Mouse (Mus musculus) ES-Bruce4 (cell line): Measurements from ENCODE around the gene Ugt1a7c. TPM values are rescaled to one million over a fixed set of nuclear protein-coding genes. Genes with fewer than 3 reads are reported as not detected.
A peak's percentile ranks its signal among the peaks of the same experiment; 100 is the strongest.
"Not testable (repeated sequence)": the region's sequence is repeated elsewhere in the genome, so short reads cannot be mapped to it uniquely, and the experiment has no call there.

Experiments used
- H3K27ac ChIP-seq: 2 replicates; pipeline ENCODE4 v1.5.1; 2012; ENCODE audit warnings: low read length, inconsistent platforms; ENCODE audit not compliant: insufficient read depth
- H3K27me3 ChIP-seq: 2 replicates; pipeline ENCODE4 v1.6.1; 2012; ENCODE audit warnings: mild to moderate bottlenecking, low read length, inconsistent platforms; ENCODE audit not compliant: control insufficient read depth, poor library complexity, insufficient read depth, severe bottlenecking
- H3K36me3 ChIP-seq: 2 replicates; pipeline ENCODE4 v1.6.1; 2012; ENCODE audit warnings: inconsistent platforms, mild to moderate bottlenecking, low read length, moderate library complexity; ENCODE audit not compliant: control insufficient read depth, poor library complexity, insufficient read depth, severe bottlenecking
- H3K4me1 ChIP-seq: one replicate; pipeline ENCODE4 v1.8.1; 2011; ENCODE audit warnings: low read length; ENCODE audit not compliant: control insufficient read depth, insufficient read depth
- H3K4me3 ChIP-seq: 2 replicates; pipeline ENCODE4 v1.5.1; 2011; ENCODE audit warnings: low read depth, mild to moderate bottlenecking, low read length
- H3K9ac ChIP-seq: 2 replicates; pipeline ENCODE4 v1.6.1; 2012; ENCODE audit warnings: low read depth, mild to moderate bottlenecking, inconsistent platforms; ENCODE audit not compliant: poor library complexity, severe bottlenecking
- H3K9me3 ChIP-seq: replicated peaks from 2 replicates; pipeline ENCODE4 v1.6.1; 2012; ENCODE audit warnings: mild to moderate bottlenecking, low read length, inconsistent platforms; ENCODE audit not compliant: control insufficient read depth, poor library complexity, insufficient read depth, severe bottlenecking
- CTCF ChIP-seq: IDR thresholded peaks from one replicate; pipeline ENCODE4 v1.8.1; 2011; ENCODE audit warnings: low read depth, low read length
- EP300 ChIP-seq: IDR thresholded peaks from 2 replicates; pipeline ENCODE4 v1.6.1; 2011; ENCODE audit warnings: low read depth, low read length; ENCODE audit not compliant: insufficient read depth
- POLR2A ChIP-seq: IDR thresholded peaks from one replicate; pipeline ENCODE4 v1.8.1; 2011; ENCODE audit warnings: low read length; ENCODE audit not compliant: insufficient read depth
- polyA plus RNA-seq: library from polyadenylated mRNA; stranded (reverse); fragments of >200 nt; gene quantifications from 2 replicates; pipeline ENCODE4 v1.2.4, GENCODE M21; 2011; ENCODE audit warnings: low read depth; ENCODE audit not compliant: missing spikeins, insufficient read depth, insufficient read length

The Ugt1a7c gene
- polyA plus RNA-seq, 1 experiment = not detected

DNA sequence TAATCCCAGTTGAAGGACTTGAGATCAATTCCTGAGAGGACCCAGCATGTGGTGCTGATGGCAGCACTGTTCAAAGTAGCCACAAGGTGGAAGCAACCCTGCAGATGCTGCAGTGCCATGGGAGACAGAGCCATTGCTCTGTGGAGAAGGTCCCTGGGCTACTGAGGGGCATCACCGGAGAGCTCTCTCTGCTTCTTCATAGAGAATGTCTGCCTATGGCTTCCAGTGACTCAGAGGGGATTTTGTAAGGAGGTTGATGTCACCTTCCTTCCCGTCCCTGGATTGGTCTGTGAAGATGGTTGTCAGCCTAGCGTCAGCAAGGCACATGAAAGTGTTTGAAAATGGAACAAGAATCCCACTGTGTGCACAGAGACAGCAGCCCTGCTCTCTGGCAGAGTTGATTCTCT lies 589 bp upstream of the Ugt1a7c start:
- H3K36me3 ChIP-seq, H3K9me3 ChIP-seq, H3K9ac ChIP-seq, H3K27me3 ChIP-seq, H3K27ac ChIP-seq, H3K4me3 ChIP-seq, H3K4me1 ChIP-seq: not testable (repeated sequence)
- TF ChIP-seq CTCF = peak; percentile 3

DNA sequence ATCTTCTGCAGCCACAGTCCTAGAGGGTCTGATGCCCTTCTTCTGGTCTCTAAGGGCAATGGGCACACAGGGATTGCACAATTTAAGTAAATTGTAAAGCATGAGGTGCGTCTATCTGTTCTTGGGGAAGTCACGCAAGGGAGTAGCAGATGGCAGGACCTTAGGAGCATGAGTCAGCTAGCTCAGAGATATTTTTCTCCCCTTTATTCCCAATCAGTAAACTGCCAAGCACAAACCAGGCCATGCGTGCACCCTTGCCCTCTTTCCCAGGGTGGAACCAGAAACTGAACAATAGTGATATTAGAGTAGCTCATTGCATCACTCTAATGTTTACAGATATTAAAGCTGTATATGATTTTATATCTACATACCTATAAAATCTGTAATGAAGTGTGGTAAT lies 3.7 kb downstream of the Ugt1a7c start:
- not testable (repeated sequence) for H3K4me1 ChIP-seq, H3K9ac ChIP-seq, H3K36me3 ChIP-seq, H3K27ac ChIP-seq, H3K4me3 ChIP-seq, H3K27me3 ChIP-seq, H3K9me3 ChIP-seq

DNA sequence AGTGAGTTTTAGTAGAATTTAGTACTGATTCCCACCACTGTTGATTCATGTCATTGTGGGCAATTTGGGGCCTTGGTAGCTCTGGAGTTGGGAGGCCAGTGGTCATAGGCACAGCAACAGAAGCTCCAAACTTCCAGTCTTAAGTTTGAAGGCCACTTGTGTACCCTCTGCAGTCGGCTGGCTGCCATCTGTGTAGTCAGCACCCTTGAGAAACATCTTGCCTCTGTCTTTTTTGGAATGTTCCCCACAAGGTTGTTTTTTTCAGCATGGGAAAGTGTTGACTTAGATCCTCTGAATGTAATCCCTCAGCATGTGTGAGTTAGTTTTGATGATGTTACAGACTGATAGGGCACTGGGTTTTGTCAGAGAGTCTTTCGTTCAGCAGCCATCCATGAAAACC lies 4.8 kb downstream of the Ugt1a7c start:
- not testable (repeated sequence) for H3K9ac ChIP-seq, H3K27me3 ChIP-seq, H3K27ac ChIP-seq, H3K4me1 ChIP-seq, H3K4me3 ChIP-seq, H3K36me3 ChIP-seq, H3K9me3 ChIP-seq

DNA sequence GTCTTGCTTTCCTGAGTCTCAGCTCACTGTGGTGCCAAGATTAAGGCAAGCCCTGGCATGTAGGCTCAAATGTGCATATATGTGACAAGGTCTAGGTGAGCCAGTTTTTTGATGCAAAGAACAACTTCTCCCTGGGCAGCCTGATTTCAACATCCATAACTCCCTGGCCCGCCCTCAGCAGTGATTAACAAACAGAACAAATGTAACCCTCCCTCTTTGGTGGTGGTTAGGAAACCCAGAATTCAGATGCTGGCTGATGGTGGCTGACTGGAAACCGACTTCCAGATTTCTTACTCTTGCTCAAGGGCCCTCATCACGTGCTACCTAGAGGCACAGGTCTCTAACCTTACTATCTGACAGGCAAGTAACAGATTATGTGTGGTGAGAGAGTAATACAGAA lies 8.2 kb downstream of the Ugt1a7c start, which contains the start of gene Ugt1a6b:
TSS of gene Ugt1a6b (plus strand) at position 234 of the 400 bp plus-strand sequence.
- not testable (repeated sequence) for H3K9ac ChIP-seq, H3K9me3 ChIP-seq, H3K36me3 ChIP-seq, H3K27ac ChIP-seq, H3K27me3 ChIP-seq, H3K4me1 ChIP-seq, H3K4me3 ChIP-seq

DNA sequence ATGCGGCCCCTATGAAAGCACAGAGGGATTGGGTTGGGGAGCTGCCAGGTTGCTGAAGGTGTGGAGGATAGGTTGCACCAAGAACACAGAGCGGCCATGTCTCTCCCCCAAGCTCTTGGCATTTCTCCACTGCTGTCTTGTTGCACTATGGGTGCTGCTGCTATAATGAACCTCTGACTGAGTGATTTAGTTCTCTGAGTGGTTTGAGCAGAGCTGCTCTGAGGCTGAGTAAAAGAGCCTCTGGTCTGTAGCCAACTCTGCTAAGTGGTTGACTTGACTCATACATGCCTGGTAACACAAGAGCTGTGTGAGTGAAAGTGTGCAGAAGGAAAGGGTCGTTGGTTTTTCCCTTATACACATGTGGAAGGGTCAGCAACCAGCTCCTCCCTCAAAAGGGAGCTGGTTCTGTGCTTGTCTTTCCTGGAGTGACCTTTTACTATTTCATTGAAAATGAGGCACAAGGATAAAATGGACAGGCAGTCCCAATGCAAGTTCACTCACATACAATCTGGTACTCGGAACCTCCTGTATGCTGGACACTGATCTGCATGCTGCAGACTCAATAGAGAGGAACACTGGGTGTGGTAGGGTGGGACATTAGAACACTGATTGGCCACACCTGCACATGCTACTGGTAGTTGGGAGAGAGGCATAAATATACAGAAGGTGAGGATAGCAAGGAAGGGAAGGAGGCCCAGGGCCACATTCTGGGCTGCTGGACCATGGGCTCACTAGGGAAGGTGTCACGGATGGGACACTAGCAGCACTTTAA lies 9.0 kb downstream of the Ugt1a7c start:
- H3K9ac ChIP-seq, H3K4me1 ChIP-seq, H3K27ac ChIP-seq, H3K27me3 ChIP-seq, H3K4me3 ChIP-seq, H3K36me3 ChIP-seq, H3K9me3 ChIP-seq: not testable (repeated sequence)

DNA sequence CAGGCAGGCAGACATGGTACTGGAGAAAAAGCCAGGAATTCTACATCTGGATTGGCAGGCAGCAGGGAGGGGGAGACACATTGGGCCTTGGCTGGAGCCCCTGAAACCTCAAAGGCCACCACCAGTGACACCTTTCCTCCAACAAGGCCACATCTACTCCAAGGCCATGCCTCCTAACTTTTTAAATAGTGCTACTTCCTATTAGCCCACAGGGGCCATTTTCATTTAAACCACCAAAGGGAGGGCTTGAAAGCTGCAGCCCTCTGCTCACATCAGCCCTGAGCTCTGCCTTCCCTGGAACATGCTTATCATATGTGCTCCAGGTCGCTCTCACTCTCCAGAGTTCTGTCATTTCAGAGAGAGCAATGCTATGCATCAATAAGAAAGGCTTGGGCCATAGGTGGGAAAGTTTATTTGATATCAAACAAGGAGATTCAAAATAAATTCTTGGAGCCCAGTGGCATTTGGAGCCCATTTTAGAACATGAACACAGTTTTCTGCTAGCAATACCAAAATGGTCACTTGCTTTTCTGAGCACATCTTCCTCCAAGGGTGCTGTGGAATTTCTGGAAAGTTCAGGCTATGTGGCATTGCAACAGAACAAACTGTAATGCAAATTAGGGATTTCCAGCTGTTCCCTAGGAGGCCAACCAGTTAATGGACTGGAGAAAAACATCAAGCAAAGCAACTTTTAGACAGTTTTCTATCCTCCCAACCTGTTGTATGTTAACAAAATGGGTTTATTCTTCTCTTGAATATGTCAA lies 10.0 kb downstream of the Ugt1a7c start:
- no peaks in the 10 kb centered on the region for H3K27me3 ChIP-seq
- no peaks in the 10 kb centered on the region for H3K4me1 ChIP-seq
- H3K9me3 ChIP-seq = no peaks in the 10 kb centered on the region
- H3K27ac ChIP-seq = no peak overlapping the region
- no peaks in the 10 kb centered on the region for H3K36me3 ChIP-seq
- no peak for TF ChIP-seq EP300
- TF ChIP-seq CTCF = no peak
- no peak for TF ChIP-seq POLR2A
- no peak overlapping the region for H3K9ac ChIP-seq
- H3K4me3 ChIP-seq = no peak overlapping the region
